ENCODE assay signal across 10 mouse cellular contexts in genomic region chr2:79372486-79373200, GRCm38 (mm10).
A peak's percentile ranks its signal among the peaks of the same experiment; 100 is the strongest.
DNase-seq lines count a peak whose midpoint lies in the region; ATAC-seq and TF ChIP-seq lines count a peak whose summit lies in the region.
"Had no signal": no experiment of that assay in that cellular context is flagged by ENCODE, and none has a peak within 500 bp of the region (broad histone marks: within the 10 kb centered on the region; RNA-seq: fewer than 3 reads in every experiment).

No protein-coding gene starts in this region.

- no peaks in the 10 kb centered on the region for H3K79me2 ChIP-seq in heart, adult 2 months (replicated peaks; ENCODE audit: control insufficient read depth, insufficient read depth, low read length)

- 39% methylated on average over 6 of the region's 6 CpGs for WGBS in heart, adult 2 months
- 49% methylated on average over 6 of the region's 6 CpGs for WGBS in limb, embryonic 10.5 days
- 48% methylated on average over 6 of the region's 6 CpGs for WGBS in small intestine, adult 2 months

- DNase-seq in heart, adult 2 months, result peak; percentile 12 to 28
- DNase-seq in heart, postnatal 25 days (ENCODE audit: low spot score), result no peak
- DNase-seq in CD4-positive helper T cell, adult 2 months (ENCODE audit: low read depth, low spot score), result peak; percentile 40
- peak; percentile 24 for DNase-seq in c-Kit-positive CD71-negative TER-119-negative erythroid progenitor cells, embryonic 14.5 days (ENCODE audit: low read depth)
- DNase-seq in limb, embryonic 10.5 days (ENCODE audit: low spot score), result peak; percentile 40
- no peak for DNase-seq in spleen, postnatal 4 days (ENCODE audit: low spot score in 2 of 2)

- no peaks in the 10 kb centered on the region; the same call in 1 of the 2 replicates for H3K4me1 ChIP-seq in heart, adult 2 months (ENCODE audit: control insufficient read depth, insufficient read depth, low read length)
- H3K4me1 ChIP-seq in limb, embryonic 10.5 days, result peaks cover 5% of the 10 kb centered on the region; the same call in 1 of the 2 replicates
- H3K4me1 ChIP-seq in small intestine, adult 2 months (ENCODE audit: control insufficient read depth, insufficient read depth, insufficient read length, low read length), result no peaks in the 10 kb centered on the region
- H3K4me1 ChIP-seq: limb, embryonic 12.5 days; stomach, embryonic 15.5 days had no signal

- intact Hi-C loops in heart, adult 2 months (cut with DNase I), result loop anchor here (2.0 to 5.0 kb wide), 3 partner anchors 125 to 402 kb away; no protein-coding TSS in a partner anchor
- intact Hi-C loops in heart, postnatal 25 days (cut with DNase I), result no loop called here

- TF ChIP-seq EP300 in heart, adult 2 months (IDR thresholded peaks at IDR 0.05; ENCODE audit: insufficient read depth, low read depth, low read length), result no peak

- peak; percentile 58 for TF ChIP-seq CTCF in heart, adult 2 months (IDR thresholded peaks at IDR 0.05)
- peak; percentile 21; the same call in 1 of the 2 replicates for TF ChIP-seq CTCF in small intestine, adult 2 months (IDR thresholded peaks at IDR 0.05; ENCODE audit: extremely low read depth, insufficient read length, insufficient replicate concordance, low read depth, low read length)

- no peak overlapping the region for H3K9ac ChIP-seq in heart, adult 2 months (ENCODE audit: low read depth, low read length)
- H3K9ac ChIP-seq: limb, embryonic 12.5 days; stomach, embryonic 15.5 days had no signal

- no peaks in the 10 kb centered on the region for H3K36me3 ChIP-seq in heart, adult 2 months (ENCODE audit: control insufficient read depth, insufficient read depth, low read length)
- H3K36me3 ChIP-seq in limb, embryonic 10.5 days, result no peaks in the 10 kb centered on the region
- H3K36me3 ChIP-seq in small intestine, adult 2 months (ENCODE audit: control insufficient read depth, insufficient read depth, low read length), result no peaks in the 10 kb centered on the region
- H3K36me3 ChIP-seq: limb, embryonic 12.5 days; stomach, embryonic 15.5 days had no signal

- no peak overlapping the region for H3K27ac ChIP-seq in heart, adult 2 months
- no peak overlapping the region for H3K27ac ChIP-seq in limb, embryonic 10.5 days
- no peak overlapping the region for H3K27ac ChIP-seq in small intestine, adult 2 months (ENCODE audit: insufficient read depth, low read depth, low read length)
- H3K27ac ChIP-seq: limb, embryonic 12.5 days; stomach, embryonic 15.5 days had no signal

- H3K27me3 ChIP-seq in heart, adult 2 months (ENCODE audit: control insufficient read depth, insufficient read depth, low read length), result no peaks in the 10 kb centered on the region
- no peaks in the 10 kb centered on the region for H3K27me3 ChIP-seq in limb, embryonic 10.5 days (ENCODE audit: low read depth, poor library complexity, severe bottlenecking)
- H3K27me3 ChIP-seq in small intestine, adult 2 months (ENCODE audit: control insufficient read depth, insufficient read depth, low read length), result no peaks in the 10 kb centered on the region
- H3K27me3 ChIP-seq: limb, embryonic 12.5 days; stomach, embryonic 15.5 days had no signal

- H3K4me3 ChIP-seq in heart, adult 2 months, result no peak overlapping the region
- H3K4me3 ChIP-seq in limb, embryonic 10.5 days, result no peak overlapping the region
- H3K4me3 ChIP-seq in small intestine, adult 2 months (ENCODE audit: low read depth, low read length), result no peak overlapping the region
- H3K4me3 ChIP-seq: limb, embryonic 12.5 days; stomach, embryonic 15.5 days had no signal

- H3K9me3 ChIP-seq in limb, embryonic 10.5 days (replicated peaks), result no peaks in the 10 kb centered on the region
- H3K9me3 ChIP-seq: limb, embryonic 12.5 days; stomach, embryonic 15.5 days had no signal

- ATAC-seq in erythroid progenitor cell, adult 5-6 weeks (replicated peaks; ENCODE audit: low FRiP score, poor library complexity, severe bottlenecking), result peak; percentile 67

- TF ChIP-seq POLR2A in heart, adult 2 months (IDR thresholded peaks at IDR 0.05; ENCODE audit: insufficient read depth, low read depth, low read length), result no peak
- TF ChIP-seq POLR2A in small intestine, adult 2 months (IDR thresholded peaks at IDR 0.05; ENCODE audit: low read depth, low read length), result no peak

Comparison
In these comparisons a context has a peak if more than half of its experiments do, and no peak if none do; other contexts are left out.
1. DNase-seq: peak in heart, adult 2 months (2 of 2), CD4-positive helper T cell, adult 2 months (single experiment), c-Kit-positive CD71-negative TER-119-negative erythroid progenitor cells, embryonic 14.5 days (single experiment) and limb, embryonic 10.5 days (single experiment); none in heart, postnatal 25 days (single experiment) and spleen, postnatal 4 days (0 of 2).